Mouse (Mus musculus) small intestine, adult 2 months (tissue): ENCODE measurements around the gene Rtkn.

ENCODE experiments used
- CTCF ChIP-seq: fragments of 200-500 bp; IDR thresholded peaks from 2 replicates; pipeline ENCODE4 v1.5.1; 2012; ENCODE audit warnings: low read depth, mild to moderate bottlenecking, control low read depth, inconsistent platforms, low read length, moderate library complexity, mixed read lengths; ENCODE audit not compliant: insufficient replicate concordance, insufficient read length; ENCODE audit errors: extremely low read depth
- POLR2A ChIP-seq: fragments of 200-500 bp; IDR thresholded peaks from 2 replicates; pipeline ENCODE4 v1.6.1; 2012; ENCODE audit warnings: low read depth, mild to moderate bottlenecking, control low read depth, inconsistent platforms, low read length, moderate library complexity

DNA sequence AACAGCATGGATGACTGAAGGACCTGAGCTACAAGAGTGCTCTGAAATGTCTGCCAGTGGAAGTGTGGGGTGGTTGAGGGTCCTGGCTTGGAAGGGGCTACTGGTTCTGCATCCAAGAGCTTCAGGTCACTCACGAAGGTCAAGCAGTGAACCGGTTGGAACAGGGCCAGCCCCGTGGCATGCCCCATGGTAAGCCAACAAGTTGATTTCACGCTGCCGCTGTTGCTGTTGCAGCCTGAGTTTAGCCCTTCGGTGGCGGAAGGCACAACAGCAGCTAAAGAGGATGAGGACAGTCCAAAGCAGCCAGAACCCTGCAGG, 15.6 kb upstream of the Rtkn start:
- TF ChIP-seq CTCF: no peak
- no peak for TF ChIP-seq POLR2A
